Mouse (Mus musculus) left cerebral cortex, postnatal 4 days (tissue): ENCODE measurements at regions not wholly inside any gene's neighbourhood (a gene's known extent, or its start where the extent isn't known, plus 50 kb on each side); places are given as distances from the start of the nearest gene placed in this dataset.

Experiments
- DNase-seq: peaks from one replicate; pipeline ENCODE4 v3.0.0-alpha.2; 2022
- intact Hi-C: fragments of 180-260 bp; cut with DNase I; formaldehyde crosslinking; loops from one replicate; pipeline ENCODE4 v1.15.1; 2025

DNA sequence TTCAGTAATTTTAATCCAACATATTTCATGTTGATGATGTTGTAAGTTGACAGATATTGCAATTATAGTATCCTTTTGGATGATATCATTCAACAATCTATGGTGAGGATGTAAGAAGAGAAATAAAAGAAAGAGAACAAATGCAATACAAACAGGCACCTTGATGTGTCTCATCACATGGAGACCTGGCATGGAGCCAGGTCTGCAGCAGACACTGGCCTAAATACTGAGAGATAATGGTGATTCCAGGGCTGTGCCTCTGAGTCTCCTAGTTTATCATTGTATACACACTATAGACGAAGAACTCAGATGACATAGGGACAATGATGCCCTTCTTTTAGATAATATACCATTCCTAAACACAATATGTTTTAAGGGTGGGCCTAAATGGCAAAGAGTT, 1068.5 kb upstream of the Klhl29 start:
- DNase-seq, result peak; percentile 35
- intact Hi-C loops, result no loop called here

DNA sequence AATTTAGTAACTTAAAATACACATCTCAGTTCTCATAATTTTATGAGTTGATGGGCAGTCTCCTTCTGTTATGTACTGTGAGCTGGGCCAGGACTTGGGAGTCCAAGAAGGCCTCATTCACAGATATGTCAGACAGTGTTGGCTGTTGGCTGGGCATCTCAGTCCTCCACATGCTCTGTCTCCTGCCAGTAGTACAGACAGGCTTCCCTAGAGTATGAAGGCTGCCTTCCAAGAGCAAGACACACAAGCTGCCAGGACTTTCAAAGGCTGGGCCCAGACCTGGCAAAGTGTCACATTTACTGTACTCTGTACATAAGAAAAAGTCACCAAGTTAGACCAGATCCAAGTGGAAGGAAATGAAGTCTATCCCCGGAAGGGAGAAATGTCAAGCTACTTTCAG, 1042.3 kb upstream of the Klhl29 start:
- DNase-seq, result peak; percentile 77
- intact Hi-C loops, result loop anchor here (10.0 kb wide), 1 partner anchor 393 kb away; no protein-coding TSS in a partner anchor

DNA sequence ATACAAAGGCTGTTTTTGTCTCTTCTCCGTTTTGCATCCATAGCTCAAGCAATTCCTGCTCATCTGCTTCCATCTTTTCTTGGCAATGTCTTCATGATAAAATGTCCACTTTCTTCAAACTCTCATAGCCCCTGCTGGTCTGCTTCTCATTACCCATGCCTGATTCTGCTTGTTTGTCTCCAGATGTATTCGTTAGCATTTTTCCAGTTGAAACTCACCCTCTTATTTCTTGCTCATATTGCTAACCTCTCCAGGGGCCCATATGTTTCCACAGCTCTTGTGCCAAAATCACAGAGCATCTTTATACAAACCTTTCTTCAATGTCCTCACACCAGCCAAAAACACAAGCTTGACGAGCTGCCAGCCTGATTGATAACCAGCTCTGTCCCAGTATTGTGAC, 1025.1 kb upstream of the Klhl29 start:
- peak; percentile 6 for DNase-seq
- intact Hi-C loops, result no loop called here

DNA sequence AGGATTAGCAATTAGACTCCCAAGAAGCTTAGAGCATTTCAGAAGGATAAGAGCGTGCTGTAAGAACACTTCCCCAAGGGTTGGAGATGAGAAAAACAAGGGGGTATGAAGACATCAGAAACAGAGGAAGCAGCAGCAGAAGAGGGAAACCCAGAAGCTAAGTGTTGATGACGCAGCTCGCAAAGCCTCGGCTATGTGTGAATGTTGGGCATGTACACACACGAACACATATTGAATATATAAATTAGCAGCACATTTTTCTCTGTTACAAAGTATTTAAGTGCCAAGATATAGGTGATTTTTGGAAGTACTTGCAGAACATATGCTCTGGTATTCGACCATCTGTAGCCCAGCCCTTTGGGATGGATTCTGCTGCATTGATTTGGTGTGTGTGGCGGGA, 1006.4 kb upstream of the Klhl29 start:
- DNase-seq, result no peak
- intact Hi-C loops, result no loop called here

DNA sequence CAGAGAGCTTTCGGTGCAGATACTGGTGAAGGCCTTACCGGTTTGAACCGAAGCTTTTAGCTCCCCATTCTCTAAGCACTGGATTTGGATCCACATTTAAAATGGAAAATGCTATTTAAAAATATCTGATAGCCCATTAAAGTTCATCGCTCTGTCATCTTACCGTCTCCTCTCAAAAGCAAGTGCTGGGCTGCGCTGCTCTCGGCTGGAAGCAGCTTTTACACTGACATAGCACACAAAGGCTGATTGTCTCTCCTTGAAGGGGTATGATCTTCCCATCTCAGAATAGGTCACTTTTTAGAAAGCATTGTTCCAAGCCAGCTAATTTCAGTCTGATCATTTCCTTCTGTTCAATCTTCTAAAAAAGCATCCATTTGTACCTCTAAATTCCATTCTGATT, 992.1 kb upstream of the Klhl29 start:
- intact Hi-C loops, result no loop called here
- DNase-seq, result no peak
